Mouse (Mus musculus) hindbrain, embryonic 15.5 days (tissue): ENCODE measurements around the gene Ptpn1. TPM values are rescaled to one million over a fixed set of nuclear protein-coding genes. Genes with fewer than 3 reads are reported as not detected.

ENCODE experiments used
- ATAC-seq: fragments of 200-750 bp; cut with Nextera tagmentation; 2 replicates; pipeline ENCODE4 v1.8.0; 2017; ENCODE audit warnings: low read depth, moderate number of reproducible peaks, moderate TSS enrichment; ENCODE audit not compliant: low FRiP score
- H3K27ac ChIP-seq: fragments of 300-500 bp; sonication (generic); replicated peaks from 2 replicates; pipeline ENCODE4 v1.5.1; 2015; ENCODE audit warnings: mild to moderate bottlenecking, inconsistent platforms
- H3K27me3 ChIP-seq: fragments of 300-500 bp; sonication (generic); 2 replicates; pipeline ENCODE4 v1.6.1; 2015; ENCODE audit warnings: control low read depth, inconsistent platforms
- H3K36me3 ChIP-seq: fragments of 300-500 bp; sonication (generic); 2 replicates; pipeline ENCODE4 v1.6.1; 2015; ENCODE audit warnings: control low read depth, inconsistent platforms
- H3K4me1 ChIP-seq: fragments of 300-500 bp; sonication (generic); replicated peaks from 2 replicates; pipeline ENCODE4 v1.6.1; 2015; ENCODE audit warnings: control low read depth, inconsistent platforms
- H3K4me2 ChIP-seq: fragments of 300-500 bp; sonication (generic); 2 replicates; pipeline ENCODE4 v1.6.1; 2015; ENCODE audit warnings: moderate library complexity, mild to moderate bottlenecking, inconsistent platforms
- H3K4me3 ChIP-seq: fragments of 300-500 bp; sonication (generic); 2 replicates; pipeline ENCODE4 v1.5.1; 2015; ENCODE audit warnings: mild to moderate bottlenecking, inconsistent platforms
- H3K9ac ChIP-seq: fragments of 300-500 bp; sonication (generic); 2 replicates; pipeline ENCODE4 v1.6.1; 2015; ENCODE audit warnings: inconsistent platforms
- H3K9me3 ChIP-seq: fragments of 300-500 bp; sonication (generic); 2 replicates; pipeline ENCODE4 v1.6.1; 2016; ENCODE audit warnings: control low read depth, inconsistent platforms
- WGBS: fragments of 180-500 bp; shearing (Covaris S2); methylation state at CpG from one replicate; pipeline ENCODE4 v1.1.7; 2015; 5-methylcytosine and 5-hydroxymethylcytosine counted together
- polyA plus RNA-seq: library from polyadenylated mRNA; unstranded; fragments of >200 nt; fragmentation: Nextera tagmentation; extraction: Ambion mirVana; gene quantifications from 2 replicates; pipeline ENCODE4 v1.2.1, GENCODE M21; 2015

The Ptpn1 gene
- polyA plus RNA-seq, 1 experiment from 2014 or later: 69.5 TPM

GRCm38 (mm10) chr2:168028376-168028775, 96.5 kb downstream of the Ptpn1 start:
- Histone ChIP-seq H3K9me3 (no peaks in the 10 kb centered on the region), H3K4me2 (no peak overlapping the region)

More at GRCm38 (mm10) chr2:168028376-168028775, 96.5 kb downstream of the Ptpn1 start:
- 94% methylated on average over 3 of the region's 3 CpGs for WGBS
- Histone ChIP-seq H3K4me1 (no peaks in the 10 kb centered on the region), H3K9ac (no peak overlapping the region), H3K27me3 (no peaks in the 10 kb centered on the region), H3K4me3 (no peak overlapping the region), H3K36me3 (no peaks in the 10 kb centered on the region), H3K27ac (no peak overlapping the region)
- no peak for ATAC-seq

Other genes starting within 250 kb of the Ptpn1 start
- 3.2 and 3.3 TPM in 2 replicates for gene Cebpb, start 243.1 kb upstream of the Ptpn1 start, polyA plus RNA-seq
- gene Tmem189, start 242.2 kb upstream of the Ptpn1 start, polyA plus RNA-seq: 39.4 and 42.5 TPM in 2 replicates
- gene Ripor3, start 78.6 kb downstream of the Ptpn1 start, polyA plus RNA-seq: 0.32 and 0.45 TPM in 2 replicates
- 5.8 and 7.2 TPM in 2 replicates for gene Pard6b, start 148.9 kb downstream of the Ptpn1 start, polyA plus RNA-seq